Mouse (Mus musculus) myocyte (in vitro differentiated cells): ENCODE data around the gene Rbm28.

ENCODE experiments used
- CEBPB ChIP-seq: IDR thresholded peaks from 2 replicates; pipeline ENCODE4 v1.6.1; 2011; ENCODE audit warnings: mild to moderate bottlenecking, moderate library complexity; ENCODE audit not compliant: poor library complexity, insufficient read depth, severe bottlenecking
- E2F4 ChIP-seq: IDR thresholded peaks from one replicate; pipeline ENCODE4 v1.6.1; 2011; ENCODE audit warnings: mild to moderate bottlenecking, control low read depth, moderate library complexity; ENCODE audit not compliant: insufficient read depth
- MYOD1 ChIP-seq, 3 experiments: IDR thresholded peaks; one replicate each; pipeline ENCODE4 v1.6.1; 2011; ENCODE audit warnings: control low read depth in 2 of 3, low read depth in 2 of 3, mild to moderate bottlenecking in 2 of 3, moderate library complexity in 1 of 3; ENCODE audit not compliant: insufficient read length in 2 of 3, control insufficient read depth in 1 of 3
- MYOG ChIP-seq, 3 experiments: IDR thresholded peaks; one replicate each; pipeline ENCODE4 v1.6.1; 2011; ENCODE audit warnings: control low read depth in 2 of 3, low read depth in 2 of 3, mild to moderate bottlenecking in 2 of 3; ENCODE audit not compliant: insufficient read length in 2 of 3, control insufficient read depth in 1 of 3, insufficient read depth in 1 of 3
- POLR2A ChIP-seq: IDR thresholded peaks from one replicate; pipeline ENCODE4 v1.6.1; 2011; ENCODE audit warnings: low read depth, mild to moderate bottlenecking, control low read depth, moderate library complexity; ENCODE audit not compliant: insufficient read length

GRCm38 (mm10) chr6:29147407-29148010 lies 17.3 kb downstream of the Rbm28 start:
- TF ChIP-seq MYOD1 (IDR thresholded peaks at IDR 0.05; ENCODE audit: control insufficient read depth in 1 of 3, insufficient read length in 2 of 3, low read depth in 2 of 3) = no peak
- no peak for TF ChIP-seq POLR2A
- no peak for TF ChIP-seq MYOG (IDR thresholded peaks at IDR 0.05; ENCODE audit: control insufficient read depth in 1 of 3, insufficient read depth in 1 of 3, insufficient read length in 2 of 3, low read depth in 2 of 3)
- TF ChIP-seq CEBPB = no peak
- no peak for TF ChIP-seq E2F4
